25 mouse cellular contexts compared by ENCODE assay signal in genomic region chr15:102010569-102011245, GRCm38 (mm10). TPM values are rescaled to one million over a fixed set of nuclear protein-coding genes. Genes with fewer than 3 reads are reported as not detected.
DNase-seq lines count a peak whose midpoint lies in the region; ATAC-seq and TF ChIP-seq lines count a peak whose summit lies in the region.
"Had no signal": no experiment of that assay in that cellular context is flagged by ENCODE, and none has a peak within 500 bp of the region (broad histone marks: within the 10 kb centered on the region; RNA-seq: fewer than 3 reads in every experiment).

No protein-coding gene starts in this region.

- H3K9ac ChIP-seq in stomach, embryonic 16.5 days (ENCODE audit: low read length) = no peak overlapping the region
- H3K9ac ChIP-seq: forebrain, postnatal 0 days; hindbrain, embryonic 15.5 days; limb, embryonic 13.5 days; liver, postnatal 0 days had no signal

- TF ChIP-seq POLR2A in lung, adult 2 months (IDR thresholded peaks at IDR 0.05; ENCODE audit: borderline replicate concordance, extremely low read depth, low read depth, low read length) = no peak

- no peaks in the 10 kb centered on the region; the same call in 1 of the 2 replicates for H3K4me1 ChIP-seq in lung, adult 2 months (ENCODE audit: control insufficient read depth, insufficient read depth, low read length)
- peaks cover 39% of the 10 kb centered on the region for H3K4me1 ChIP-seq in stomach, embryonic 16.5 days (ENCODE audit: control insufficient read depth, insufficient read depth, low read length)

- TF ChIP-seq CTCF in lung, adult 2 months (IDR thresholded peaks at IDR 0.05; ENCODE audit: insufficient read depth, low read length) = no peak

- no peak overlapping the region for H3K4me2 ChIP-seq in stomach, embryonic 16.5 days (ENCODE audit: low read depth, low read length)
- H3K4me2 ChIP-seq: hindbrain, embryonic 15.5 days; limb, embryonic 13.5 days had no signal

- H3K27me3 ChIP-seq in stomach, embryonic 16.5 days (ENCODE audit: control insufficient read depth, insufficient read depth, low read length) = no peaks in the 10 kb centered on the region

- H3K9me3 ChIP-seq in stomach, embryonic 16.5 days (replicated peaks; ENCODE audit: control insufficient read depth, low read length) = no peaks in the 10 kb centered on the region
- H3K9me3 ChIP-seq: G1E; hindbrain, embryonic 15.5 days; limb, embryonic 13.5 days had no signal

- intact Hi-C loops in gastrocnemius, postnatal 36 days (cut with DNase I) = no loop called here

- no peak overlapping the region for H3K4me3 ChIP-seq in lung, adult 2 months (replicated peaks; ENCODE audit: extremely low read depth, low read depth, low read length)
- H3K4me3 ChIP-seq in stomach, embryonic 16.5 days (replicated peaks; ENCODE audit: low read length) = no peak overlapping the region
- H3K4me3 ChIP-seq: hindbrain, embryonic 15.5 days; left cerebral cortex, adult 2 months; limb, embryonic 13.5 days had no signal

- no peaks in the 10 kb centered on the region for H3K36me3 ChIP-seq in stomach, embryonic 16.5 days (ENCODE audit: control insufficient read depth, insufficient read depth, low read length)
- H3K36me3 ChIP-seq: G1E; hindbrain, embryonic 15.5 days; limb, embryonic 13.5 days had no signal

- WGBS in lung, adult 2 months = 61% methylated on average over 3 of the region's 3 CpGs
- WGBS in stomach, embryonic 16.5 days = 47% methylated on average over 3 of the region's 3 CpGs

- peak overlapping the region; percentile 30; the same call in 1 of the 2 replicates for H3K27ac ChIP-seq in stomach, embryonic 16.5 days (ENCODE audit: low read length)
- H3K27ac ChIP-seq: hindbrain, embryonic 15.5 days; left cerebral cortex, adult 2 months; limb, embryonic 13.5 days had no signal

- DNase-seq in gastrocnemius, adult 18-20 months (ENCODE audit: low spot score) = peak; percentile 39
- no peak for DNase-seq in gastrocnemius, postnatal 36 days
- peak; percentile 43 for DNase-seq in lung, postnatal 10 days
- no peak for DNase-seq in lung, adult 2 months
- DNase-seq in adipocyte (ENCODE audit: low spot score) = peak; percentile 73
- no peak for DNase-seq in thymus, postnatal 4 days
- no peak for DNase-seq in adrenal gland, postnatal 4 days (ENCODE audit: low spot score in 2 of 2)
- DNase-seq: adrenal gland, postnatal 10 days; cerebellum, postnatal 10 days; embryo, embryonic 11 days; forebrain, postnatal 0 days; kidney, adult 11 months; kidney, postnatal 10 days; liver, postnatal 0 days; thymus, adult 2 months had no signal

- ATAC-seq in stomach, embryonic 16.5 days (ENCODE audit: insufficient read depth, low FRiP score) = peak; percentile 34; the same call in 1 of the 2 replicates
- ATAC-seq: forebrain, postnatal 0 days; liver, postnatal 0 days had no signal

RNA-seq across cellular contexts. Expression of gene Krt8, which starts 6.4 kb away (rescaled TPM):
- total RNA-seq in gastrocnemius, adult 18-20 months (2021) = under 1 TPM; 0.16 to 0.21 TPM
- 1 to 10 TPM in 1 of 2 experiments, under 1 TPM in 1; 0.30 to 1.0 TPM for total RNA-seq in gastrocnemius, postnatal 36 days (2021)
- 128 and 147 TPM in 2 replicates for polyA plus RNA-seq in lung, adult 2 months (2012; rRNA removed)
- 1,152 and 1,422 TPM in 2 replicates for polyA plus RNA-seq in stomach, embryonic 16.5 days (2015; fragmentation: Nextera tagmentation; extraction: Ambion mirVana)
- 10 to 100 TPM; 18.8 TPM for total RNA-seq in adrenal gland, postnatal 4 days (2021)
- total RNA-seq: G1E; megakaryocyte, adult 5-6 weeks; neutrophil, adult 5-6 weeks had no signal
- polyA plus RNA-seq: G1E had no signal

RNA-seq across cellular contexts. Expression of gene Krt18, which starts 17.3 kb away (rescaled TPM):
- 1 to 10 TPM in 1 of 2 experiments, under 1 TPM in 1; 0.48 to 1.1 TPM for total RNA-seq in gastrocnemius, adult 18-20 months (2021)
- total RNA-seq in gastrocnemius, postnatal 36 days (2021) = 1 to 10 TPM in 1 of 2 experiments, not detected in 1; 1.3 TPM
- 62.6 and 63.8 TPM in 2 replicates for polyA plus RNA-seq in lung, adult 2 months (2012; rRNA removed)
- 550 and 609 TPM in 2 replicates for polyA plus RNA-seq in stomach, embryonic 16.5 days (2015; fragmentation: Nextera tagmentation; extraction: Ambion mirVana)
- 10 to 100 TPM; 17.3 to 22.9 TPM for total RNA-seq in adrenal gland, postnatal 4 days (2021)
- total RNA-seq: G1E had no signal
- polyA plus RNA-seq: G1E had no signal

RNA-seq across cellular contexts. Expression of gene Krt78, which starts 56.6 kb away (rescaled TPM):
- not detected for total RNA-seq in gastrocnemius, adult 18-20 months (2021)
- total RNA-seq in gastrocnemius, postnatal 36 days (2021) = not detected
- polyA plus RNA-seq in lung, adult 2 months (2012; rRNA removed) = 0.05 and 32.9 TPM in 2 replicates
- polyA plus RNA-seq in stomach, embryonic 16.5 days (2015; fragmentation: Nextera tagmentation; extraction: Ambion mirVana) = 23.6 and 43.1 TPM in 2 replicates
- total RNA-seq in adrenal gland, postnatal 4 days (2021) = not detected
- total RNA-seq: forebrain, postnatal 0 days; granulocyte monocyte progenitor cell, adult 5-6 weeks; layer of hippocampus, adult 8-10 months; left cerebral cortex, adult 2 months; megakaryocyte, adult 5-6 weeks; neutrophil, adult 5-6 weeks had no signal
- polyA plus RNA-seq: forebrain, postnatal 0 days; G1E; heart, postnatal 0 days; hindbrain, embryonic 15.5 days; limb, embryonic 13.5 days; liver, postnatal 0 days had no signal

Comparison
In these comparisons a context has a peak if more than half of its experiments do, and no peak if none do; other contexts are left out.
1. DNase-seq: peak in gastrocnemius, adult 18-20 months (single experiment), lung, postnatal 10 days (single experiment) and adipocyte (single experiment); none in gastrocnemius, postnatal 36 days (0 of 2), lung, adult 2 months (single experiment), thymus, postnatal 4 days (single experiment) and adrenal gland, postnatal 4 days (0 of 2).
2. RNA of gene Krt8, which starts 6.4 kb away (total RNA-seq): 18.8 TPM in adrenal gland, postnatal 4 days; 0.30 to 1.0 TPM in gastrocnemius, postnatal 36 days and 0.16 to 0.21 TPM in gastrocnemius, adult 18-20 months; every median in the first group is over 4 times any median in the second.
3. RNA of gene Krt18, which starts 17.3 kb away (total RNA-seq): 17.3 to 22.9 TPM in adrenal gland, postnatal 4 days; 1.3 TPM in gastrocnemius, postnatal 36 days and 0.48 to 1.1 TPM in gastrocnemius, adult 18-20 months; every median in the first group is over 4 times any median in the second.